In genomic region chr7:74371208-74371607, GRCm38 (mm10) we compare ENCODE assay signal across 9 mouse cellular contexts.
DNase-seq lines count a peak whose midpoint lies in the region; ATAC-seq and TF ChIP-seq lines count a peak whose summit lies in the region.
"Had no signal": no experiment of that assay in that cellular context is flagged by ENCODE, and none has a peak within 500 bp of the region (broad histone marks: within the 10 kb centered on the region; RNA-seq: fewer than 3 reads in every experiment).

No protein-coding gene starts in this region.

- peak; percentile 52; the same call in 1 of the 2 replicates for ATAC-seq in hindbrain, embryonic 15.5 days (ENCODE audit: low FRiP score, low read depth)
- peak; percentile 52; the same call in 1 of the 2 replicates for ATAC-seq in lung, embryonic 14.5 days (ENCODE audit: insufficient read depth)
- ATAC-seq in stomach, embryonic 16.5 days (ENCODE audit: insufficient read depth, low FRiP score): 0 out of 2 replicates have a peak, but pooled peaks have one; percentile 8

- WGBS in hindbrain, embryonic 15.5 days: 34% methylated on average over 2 of the region's 2 CpGs
- WGBS in lung, embryonic 14.5 days: 25% methylated on average over 2 of the region's 2 CpGs
- WGBS in stomach, embryonic 16.5 days: 29% methylated on average over 2 of the region's 2 CpGs

- no peak overlapping the region for H3K4me3 ChIP-seq in hindbrain, embryonic 15.5 days
- no peak overlapping the region for H3K4me3 ChIP-seq in lung, embryonic 14.5 days (ENCODE audit: low read depth, low read length)
- no peak overlapping the region for H3K4me3 ChIP-seq in stomach, embryonic 16.5 days (replicated peaks; ENCODE audit: low read length)
- H3K4me3 ChIP-seq: limb, embryonic 12.5 days had no signal

- peak; percentile 44 to 66 for DNase-seq in left cerebral cortex, postnatal 14 days (ENCODE audit: low spot score in 2 of 2)
- DNase-seq in left cerebral cortex, adult 8-10 months (ENCODE audit: low spot score in 2 of 2): no peak
- peak; percentile 79 for DNase-seq in NIH3T3 (ENCODE audit: low read depth)
- peak; percentile 55 to 72 for DNase-seq in cerebellum, postnatal 36 days
- DNase-seq in lung, embryonic 14.5 days: peak; percentile 80
- DNase-seq in right cerebral cortex, postnatal 36 days (ENCODE audit: low spot score in 2 of 2): no peak

- peak; percentile 79 for TF ChIP-seq CTCF in lung, embryonic 14.5 days (IDR thresholded peaks at IDR 0.05; ENCODE audit: low read depth)

- H3K4me2 ChIP-seq in hindbrain, embryonic 15.5 days: no peak overlapping the region
- no peak overlapping the region for H3K4me2 ChIP-seq in lung, embryonic 14.5 days
- no peak overlapping the region for H3K4me2 ChIP-seq in stomach, embryonic 16.5 days (ENCODE audit: low read depth, low read length)
- H3K4me2 ChIP-seq: limb, embryonic 12.5 days had no signal

- no peaks in the 10 kb centered on the region for H3K9me3 ChIP-seq in hindbrain, embryonic 15.5 days
- H3K9me3 ChIP-seq in lung, embryonic 14.5 days (ENCODE audit: low read depth, low read length): no peaks in the 10 kb centered on the region
- no peaks in the 10 kb centered on the region for H3K9me3 ChIP-seq in stomach, embryonic 16.5 days (replicated peaks; ENCODE audit: control insufficient read depth, low read length)
- H3K9me3 ChIP-seq: limb, embryonic 12.5 days had no signal

- H3K36me3 ChIP-seq in hindbrain, embryonic 15.5 days: no peaks in the 10 kb centered on the region
- H3K36me3 ChIP-seq in lung, embryonic 14.5 days (ENCODE audit: insufficient read depth): no peaks in the 10 kb centered on the region
- no peaks in the 10 kb centered on the region for H3K36me3 ChIP-seq in stomach, embryonic 16.5 days (ENCODE audit: control insufficient read depth, insufficient read depth, low read length)
- H3K36me3 ChIP-seq: limb, embryonic 12.5 days had no signal

- H3K4me1 ChIP-seq in hindbrain, embryonic 15.5 days (replicated peaks): peaks cover 21% of the 10 kb centered on the region
- H3K4me1 ChIP-seq in lung, embryonic 14.5 days (ENCODE audit: insufficient read depth): no peaks in the 10 kb centered on the region
- peaks cover 5% of the 10 kb centered on the region for H3K4me1 ChIP-seq in stomach, embryonic 16.5 days (ENCODE audit: control insufficient read depth, insufficient read depth, low read length)

- 0 out of 2 replicates have a peak, but pooled peaks cover 3% of the 10 kb centered on the region for H3K27me3 ChIP-seq in hindbrain, embryonic 15.5 days
- no peaks in the 10 kb centered on the region for H3K27me3 ChIP-seq in lung, embryonic 14.5 days (ENCODE audit: insufficient read depth, low read length)
- H3K27me3 ChIP-seq in stomach, embryonic 16.5 days (ENCODE audit: control insufficient read depth, insufficient read depth, low read length): no peaks in the 10 kb centered on the region

- H3K27ac ChIP-seq in hindbrain, embryonic 15.5 days (replicated peaks): no peak overlapping the region
- no peak overlapping the region for H3K27ac ChIP-seq in lung, embryonic 14.5 days (ENCODE audit: low read depth)
- no peak overlapping the region for H3K27ac ChIP-seq in stomach, embryonic 16.5 days (ENCODE audit: low read length)
- H3K27ac ChIP-seq: limb, embryonic 12.5 days had no signal

- no peak overlapping the region for H3K9ac ChIP-seq in hindbrain, embryonic 15.5 days
- H3K9ac ChIP-seq in lung, embryonic 14.5 days: no peak overlapping the region
- no peak overlapping the region for H3K9ac ChIP-seq in stomach, embryonic 16.5 days (ENCODE audit: low read length)
- H3K9ac ChIP-seq: limb, embryonic 12.5 days had no signal

- intact Hi-C loops in left cerebral cortex, postnatal 14 days (cut with DNase I): loop anchor here (2.0 to 10.0 kb wide), 3 partner anchors 184 to 740 kb away; partner anchors contain the start of gene Slco3a1

Comparison
In these comparisons a context has a peak if more than half of its experiments do, and no peak if none do; other contexts are left out.
1. DNase-seq: peak in left cerebral cortex, postnatal 14 days (2 of 2), NIH3T3 (single experiment), cerebellum, postnatal 36 days (2 of 2) and lung, embryonic 14.5 days (single experiment); none in left cerebral cortex, adult 8-10 months (0 of 2) and right cerebral cortex, postnatal 36 days (0 of 2).
2. Peak in every context shown above with its lines, with median percentiles within 50 percentile points of each other: ATAC-seq.